Mouse (Mus musculus): ENCODE measurements around the gene F3.

F3 gene

GRCm38 (mm10) chr3:121707106-121707505, 16.2 kb upstream of the F3 start:
- DNase-seq (ENCODE audit: low read depth, low spot score), result no peak

DNA sequence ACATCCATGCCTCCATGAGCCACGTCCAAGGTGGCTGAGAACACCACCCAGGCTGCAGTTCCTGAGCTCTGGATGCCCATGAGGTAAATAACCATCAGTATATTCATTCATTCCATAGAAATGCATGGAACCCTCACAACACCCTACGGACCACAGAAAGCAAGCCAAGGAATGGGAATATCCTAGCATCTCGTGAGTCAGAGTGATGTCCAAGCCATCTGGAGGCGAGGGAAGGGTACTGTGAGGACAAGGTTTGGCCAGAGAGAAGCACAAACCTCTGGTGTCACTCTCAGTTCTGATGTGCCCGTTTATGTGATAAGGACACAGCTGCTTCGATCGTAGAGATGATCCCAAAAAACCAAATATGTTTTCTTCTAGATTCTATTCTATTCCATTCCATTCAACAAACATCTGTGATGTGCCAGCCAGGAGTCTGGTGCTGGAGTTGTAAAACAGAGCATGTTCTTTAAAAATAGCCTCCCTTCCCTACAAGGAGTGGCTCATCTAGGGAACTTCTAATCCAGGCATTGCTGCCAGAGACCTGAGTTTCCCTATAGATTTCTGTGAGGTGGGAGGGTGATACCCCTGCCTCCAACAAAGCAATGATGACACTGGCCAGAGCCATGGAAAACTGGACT, 12.3 kb upstream of the F3 start:
- DNase-seq (ENCODE audit: low read depth, low spot score), result no peak

GRCm38 (mm10) chr3:121712222-121712621, 11.1 kb upstream of the F3 start:
- DNase-seq (ENCODE audit: low read depth, low spot score), result no peak

GRCm38 (mm10) chr3:121713151-121713701, 10.1 kb upstream of the F3 start:
- DNase-seq (ENCODE audit: low read depth, low spot score), result no peak

- DNase-seq (ENCODE audit: low read depth, low spot score), result no peak
Observed at GRCm38 (mm10) chr3:121713816-121714215, 9.5 kb upstream of the F3 start.

DNA sequence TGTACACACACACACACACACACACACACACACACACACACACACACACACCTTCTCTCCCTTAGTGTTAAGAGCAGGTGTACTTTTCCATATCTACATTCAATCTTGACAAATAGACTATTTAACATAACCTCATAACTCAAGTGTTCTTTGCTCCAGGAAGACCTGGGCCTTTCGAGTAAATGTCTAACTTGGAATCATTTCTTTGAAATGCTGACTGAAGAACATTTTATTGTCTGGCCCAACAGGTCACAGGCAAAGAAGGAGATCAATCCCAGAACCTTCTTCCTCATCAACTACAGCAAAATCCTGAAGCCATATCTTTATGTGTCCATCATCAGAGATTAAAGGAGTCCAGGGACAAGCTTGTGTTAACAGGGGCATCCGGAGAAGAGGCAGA, 8.9 kb upstream of the F3 start:
- DNase-seq (ENCODE audit: low read depth, low spot score), result no peak

GRCm38 (mm10) chr3:121715336-121715735, 8.0 kb upstream of the F3 start:
- no peak for DNase-seq (ENCODE audit: low read depth, low spot score)

GRCm38 (mm10) chr3:121715741-121716459, 7.4 kb upstream of the F3 start:
- no peak for DNase-seq (ENCODE audit: low read depth, low spot score)

DNA sequence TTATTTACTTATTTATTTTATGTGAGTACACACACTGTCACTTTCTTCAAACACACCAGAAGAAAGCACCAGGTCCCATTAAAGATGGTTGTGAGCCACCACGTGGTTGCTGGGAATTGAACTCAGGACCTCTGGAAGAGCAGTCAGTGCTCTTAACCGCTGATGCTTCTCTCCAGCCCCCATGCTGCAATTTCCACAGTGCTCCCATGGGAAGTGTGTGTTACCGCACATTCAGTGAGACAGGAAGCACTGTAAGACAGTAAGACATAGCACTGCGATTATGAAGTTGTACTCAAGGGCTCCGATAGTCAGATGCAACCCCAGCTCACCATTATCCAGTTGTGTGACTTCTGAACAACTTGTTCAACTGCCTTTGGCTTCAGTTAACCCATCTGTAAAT, 6.9 kb upstream of the F3 start:
- no peak for DNase-seq (ENCODE audit: low read depth, low spot score)

- no peak for DNase-seq (ENCODE audit: low read depth, low spot score)
Observed at GRCm38 (mm10) chr3:121718679-121719078, 4.7 kb upstream of the F3 start.

GRCm38 (mm10) chr3:121719701-121720100, 3.6 kb upstream of the F3 start:
- DNase-seq (ENCODE audit: low read depth, low spot score), result no peak

- DNase-seq (ENCODE audit: low read depth, low spot score), result no peak
Observed at GRCm38 (mm10) chr3:121720801-121721690, 2.3 kb upstream of the F3 start.

GRCm38 (mm10) chr3:121721691-121722070, 1.7 kb upstream of the F3 start:
- no peak for DNase-seq (ENCODE audit: low read depth, low spot score)

- DNase-seq (ENCODE audit: low read depth, low spot score), result no peak
Observed at GRCm38 (mm10) chr3:121723968-121724524, 709 bp downstream of the F3 start.

GRCm38 (mm10) chr3:121724553-121724952, 1.2 kb downstream of the F3 start:
- DNase-seq (ENCODE audit: low read depth, low spot score), result no peak

DNA sequence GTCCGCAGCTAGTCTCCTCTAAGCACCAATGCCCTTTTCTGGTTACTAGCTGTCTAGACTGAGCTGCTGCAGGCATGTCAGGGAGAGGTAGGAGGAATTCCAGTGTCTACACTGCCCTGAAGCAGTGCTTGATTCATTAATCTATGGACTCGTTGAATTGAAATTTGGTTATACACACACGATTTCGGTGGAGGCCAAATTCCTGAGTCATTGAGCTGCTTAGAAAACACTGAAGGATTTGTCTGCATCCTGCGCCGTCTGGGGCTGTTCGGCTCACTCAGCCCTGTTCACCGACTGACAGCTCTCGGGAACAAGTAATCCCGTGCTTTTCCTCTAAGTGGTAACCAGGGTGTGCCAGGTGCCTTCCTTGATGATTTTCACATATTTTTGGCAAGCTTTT, 2.3 kb downstream of the F3 start:
- no peak for DNase-seq (ENCODE audit: low read depth, low spot score)

GRCm38 (mm10) chr3:121729678-121730077, 6.3 kb downstream of the F3 start:
- DNase-seq (ENCODE audit: low read depth, low spot score), result no peak

- DNase-seq (ENCODE audit: low read depth, low spot score), result no peak
Observed at GRCm38 (mm10) chr3:121735542-121735941, 12.2 kb downstream of the F3 start.

- DNase-seq (ENCODE audit: low read depth, low spot score), result peak; percentile 48
Observed at GRCm38 (mm10) chr3:121736025-121736744, 12.8 kb downstream of the F3 start.

- DNase-seq (ENCODE audit: low read depth, low spot score), result no peak
Observed at GRCm38 (mm10) chr3:121737453-121737852, 14.1 kb downstream of the F3 start.

GRCm38 (mm10) chr3:121737901-121738300, 14.6 kb downstream of the F3 start:
- no peak for DNase-seq (ENCODE audit: low read depth, low spot score)
